Mouse (Mus musculus): Measurements from ENCODE around the gene Smim9.

GRCm38 (mm10) chrX:75115550-75115949 is 48.0 kb downstream of the Smim9 start:
- no peak for TF ChIP-seq CTCF (IDR thresholded peaks at IDR 0.05; ENCODE audit: low read depth, low read length)
- no peak for TF ChIP-seq POLR2A (IDR thresholded peaks at IDR 0.05; ENCODE audit: insufficient read depth, low read length)
- no peak for TF ChIP-seq EP300 (IDR thresholded peaks at IDR 0.05; ENCODE audit: insufficient read depth, low read depth, low read length)

Measured in ES-Bruce4 (cell line).